Mouse (Mus musculus): ENCODE measurements at regions not wholly inside any gene's neighbourhood (a gene's known extent, or its start where the extent isn't known, plus 50 kb on each side); places are given as distances from the start of the nearest gene placed in this dataset.

DNA sequence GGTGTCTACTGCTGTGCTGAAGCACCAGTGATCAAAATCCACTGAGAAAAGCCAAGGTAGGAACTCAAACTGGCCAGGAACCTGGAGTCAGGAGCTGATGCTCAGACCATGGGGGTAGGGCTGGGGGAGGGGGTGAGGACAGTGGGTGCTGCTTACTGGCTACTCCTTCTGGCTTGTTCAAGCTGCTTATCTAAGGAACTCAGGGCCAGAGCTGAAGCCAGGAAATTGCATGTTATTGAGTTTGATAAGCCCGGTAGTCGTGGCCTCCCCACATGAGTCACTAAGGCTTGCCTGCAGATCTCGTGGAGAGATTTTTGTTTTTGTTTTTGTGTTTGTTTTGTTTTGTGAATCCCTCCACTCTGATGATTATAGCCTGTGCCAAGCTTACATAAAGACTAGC is 65.9 kb downstream of the Tmem215 start:
- no peaks in the 10 kb centered on the region for H3K9me3 ChIP-seq
- no peak overlapping the region for H3K27ac ChIP-seq (replicated peaks)
- H3K4me3 ChIP-seq = no peak overlapping the region
- H3K27me3 ChIP-seq = no peaks in the 10 kb centered on the region
- no peak for ATAC-seq (replicated peaks)
- WGBS = 75% methylated on average over 3 of the region's 3 CpGs
- H3K36me3 ChIP-seq = no peaks in the 10 kb centered on the region
- H3K9ac ChIP-seq (replicated peaks) = no peak overlapping the region
- H3K4me2 ChIP-seq (replicated peaks) = no peak overlapping the region
- no peaks in the 10 kb centered on the region for H3K4me1 ChIP-seq

DNA sequence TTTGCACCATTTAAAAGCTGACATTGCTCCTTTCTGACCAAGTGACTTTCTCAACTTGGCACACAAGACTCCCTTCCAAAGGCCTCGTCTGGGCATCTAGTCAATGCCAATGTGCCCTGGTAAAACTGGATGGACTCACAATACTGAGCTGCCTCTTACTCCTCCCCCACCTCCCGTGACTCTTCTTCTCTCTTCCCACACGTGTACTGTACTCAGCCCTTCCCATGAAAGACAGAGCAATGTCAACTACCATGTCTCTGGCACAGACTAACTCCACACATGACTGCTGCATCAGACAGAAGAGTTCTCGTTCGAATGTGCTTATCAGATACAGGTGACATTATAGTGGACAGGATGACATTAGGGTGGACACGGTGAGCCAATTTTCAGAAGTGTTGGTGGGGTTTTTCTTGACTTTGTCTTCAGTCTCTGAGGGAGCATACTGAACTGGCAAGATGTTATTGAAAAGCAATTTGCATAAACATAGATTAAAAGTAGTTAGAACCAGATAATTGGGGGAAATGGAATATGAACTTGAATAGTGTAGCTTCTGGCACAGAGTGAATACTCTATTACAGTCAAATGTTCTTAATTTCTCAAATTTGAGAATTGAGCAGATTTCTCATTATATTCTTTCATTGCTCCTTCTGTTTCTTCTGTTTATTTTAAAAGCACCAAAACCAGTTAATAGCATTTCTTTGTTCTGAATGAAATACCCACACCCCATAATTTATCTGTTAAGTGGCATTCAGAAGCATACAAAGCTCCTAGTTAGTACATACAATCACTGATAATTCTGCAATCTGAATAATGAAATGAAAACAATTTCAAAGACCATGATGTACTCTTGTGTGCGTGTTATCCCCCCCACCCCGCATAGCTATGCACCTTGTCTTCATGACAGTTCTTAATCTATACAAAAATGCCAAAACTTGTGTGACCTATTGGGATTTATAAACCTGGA is 71.4 kb downstream of the Tmem215 start:
- Histone ChIP-seq H3K4me2 (replicated peaks) (no peak overlapping the region), H3K27ac (replicated peaks) (no peak overlapping the region), H3K4me1 (no peaks in the 10 kb centered on the region), H3K4me3 (no peak overlapping the region), H3K9me3 (no peaks in the 10 kb centered on the region), H3K36me3 (no peaks in the 10 kb centered on the region), H3K27me3 (no peaks in the 10 kb centered on the region), H3K9ac (replicated peaks) (no peak overlapping the region)
- peak; percentile 29; the same call in 1 of the 2 replicates for ATAC-seq (replicated peaks)
- 81% methylated on average over 8 of the region's 8 CpGs for WGBS

DNA sequence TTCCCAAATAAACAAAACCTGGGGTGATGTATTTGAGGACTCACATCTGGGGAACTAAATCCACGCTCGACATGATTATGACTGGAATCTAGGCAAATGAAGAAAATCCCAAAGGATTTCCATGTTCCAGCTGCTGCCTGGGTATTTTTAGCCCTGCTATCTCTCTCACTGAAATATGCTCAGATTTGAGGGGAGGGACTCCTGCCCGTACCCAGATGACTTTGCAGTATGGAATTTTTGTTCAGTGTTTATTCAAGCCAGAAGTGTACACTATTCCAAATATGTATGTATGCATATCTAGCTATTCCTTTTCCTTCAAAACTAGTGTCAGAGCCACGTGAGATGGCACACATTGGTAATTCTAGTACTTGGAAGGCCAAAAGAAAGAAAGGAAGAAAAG is 72.1 kb downstream of the Tmem215 start:
- Histone ChIP-seq H3K36me3 (no peaks in the 10 kb centered on the region), H3K9ac (replicated peaks) (no peak overlapping the region), H3K9me3 (no peaks in the 10 kb centered on the region), H3K4me3 (no peak overlapping the region), H3K27ac (replicated peaks) (no peak overlapping the region), H3K27me3 (no peaks in the 10 kb centered on the region), H3K4me2 (replicated peaks) (no peak overlapping the region), H3K4me1 (no peaks in the 10 kb centered on the region)
- no peak; the same call in 1 of the 2 replicates for ATAC-seq (replicated peaks)
- 80% methylated on average over 4 of the region's 4 CpGs for WGBS

DNA sequence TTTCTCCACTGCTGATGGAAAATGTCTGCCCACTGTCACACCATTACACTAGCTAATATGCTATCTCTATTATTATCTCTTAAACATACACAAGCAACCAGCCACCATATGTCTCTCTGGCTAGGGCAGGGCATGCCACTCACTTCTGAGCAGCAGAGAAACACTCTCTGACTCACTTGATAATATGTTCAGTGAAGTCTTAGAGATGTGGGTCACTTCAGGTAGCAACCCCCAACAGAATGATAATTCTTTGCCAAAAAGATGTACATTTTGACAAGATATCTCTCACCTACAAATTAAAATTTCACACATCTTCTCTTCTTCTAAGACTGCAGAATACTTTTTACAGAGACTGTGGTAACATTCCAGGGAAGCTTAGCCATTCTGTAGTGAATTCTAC is 72.8 kb downstream of the Tmem215 start:
- no peaks in the 10 kb centered on the region for H3K36me3 ChIP-seq
- no peak overlapping the region for H3K9ac ChIP-seq (replicated peaks)
- H3K27ac ChIP-seq (replicated peaks) = no peak overlapping the region
- no peaks in the 10 kb centered on the region for H3K4me1 ChIP-seq
- no peak for ATAC-seq (replicated peaks)
- H3K4me3 ChIP-seq = no peak overlapping the region
- no peaks in the 10 kb centered on the region for H3K9me3 ChIP-seq
- H3K4me2 ChIP-seq (replicated peaks) = no peak overlapping the region
- no peaks in the 10 kb centered on the region for H3K27me3 ChIP-seq

DNA sequence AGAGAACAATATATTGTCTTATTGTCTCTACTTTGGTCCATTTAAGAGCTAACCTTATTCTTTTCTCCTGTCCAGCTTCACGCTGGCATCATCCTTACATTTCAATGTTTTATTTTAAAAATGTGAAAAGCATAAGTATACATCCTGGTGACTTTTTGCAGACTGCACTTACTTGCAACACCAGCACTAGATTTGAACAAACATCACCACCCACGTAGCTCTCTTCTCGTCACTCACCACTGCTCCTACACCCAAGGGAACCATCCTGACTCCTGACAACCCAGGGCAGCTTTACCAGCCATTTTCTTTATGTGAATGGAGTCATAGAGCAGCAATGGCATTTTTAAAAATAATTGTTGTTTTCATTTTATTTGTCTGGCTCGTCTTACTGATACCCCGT is 73.7 kb downstream of the Tmem215 start:
- Histone ChIP-seq H3K27me3 (no peaks in the 10 kb centered on the region), H3K27ac (replicated peaks) (no peak overlapping the region), H3K9ac (replicated peaks) (no peak overlapping the region), H3K4me3 (no peak overlapping the region), H3K4me2 (replicated peaks) (no peak overlapping the region), H3K36me3 (no peaks in the 10 kb centered on the region), H3K4me1 (no peaks in the 10 kb centered on the region), H3K9me3 (no peaks in the 10 kb centered on the region)
- WGBS = 82% methylated on average over 5 of the region's 5 CpGs
- ATAC-seq (replicated peaks) = no peak

DNA sequence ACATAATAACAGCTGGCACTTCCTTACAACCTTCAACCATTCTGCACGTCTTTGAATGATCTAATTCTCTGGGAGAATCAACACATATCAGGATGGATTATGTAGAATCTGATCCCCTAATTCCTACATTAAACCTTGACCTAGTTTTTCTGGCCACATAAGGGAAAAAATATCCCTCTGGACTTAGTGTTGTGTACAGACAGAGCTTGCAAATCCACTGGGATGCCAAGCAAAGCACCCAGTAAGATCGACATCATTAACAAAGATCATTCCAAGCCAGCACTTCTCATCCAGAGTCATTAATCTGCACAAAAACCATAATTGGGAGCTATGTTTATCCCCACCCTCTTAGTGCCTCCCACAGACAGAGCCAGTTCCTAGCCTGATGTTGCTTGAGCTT is 87.8 kb downstream of the Tmem215 start:
- Histone ChIP-seq H3K9me3 (no peaks in the 10 kb centered on the region), H3K4me2 (replicated peaks) (no peak overlapping the region), H3K36me3 (no peaks in the 10 kb centered on the region), H3K9ac (replicated peaks) (no peak overlapping the region), H3K27me3 (no peaks in the 10 kb centered on the region), H3K27ac (replicated peaks) (no peak overlapping the region), H3K4me1 (no peaks in the 10 kb centered on the region), H3K4me3 (no peak overlapping the region)
- ATAC-seq (replicated peaks) = no peak
- 68% methylated on average over 2 of the region's 2 CpGs for WGBS

DNA sequence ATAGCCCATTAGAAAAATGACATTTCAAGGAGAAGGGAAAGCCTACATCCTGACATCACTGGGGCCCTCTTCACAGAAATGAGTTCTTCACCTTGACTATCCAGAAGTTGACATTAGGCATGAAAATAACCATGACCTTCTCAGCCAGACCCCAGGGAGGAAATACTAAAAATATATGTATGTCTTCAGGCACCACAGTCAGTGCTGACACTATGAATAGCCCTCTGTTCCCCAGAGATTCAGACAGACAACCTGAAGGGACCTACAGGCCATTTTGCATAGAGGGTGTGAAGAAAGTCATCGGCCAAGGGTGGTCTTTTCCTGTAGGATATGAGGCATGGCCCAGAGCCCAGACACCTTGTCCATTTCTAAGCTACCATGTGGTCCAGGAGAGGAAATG is 101.3 kb downstream of the Tmem215 start:
- Histone ChIP-seq H3K27ac (replicated peaks) (no peak overlapping the region), H3K36me3 (no peaks in the 10 kb centered on the region), H3K4me1 (no peaks in the 10 kb centered on the region), H3K4me2 (replicated peaks) (no peak overlapping the region), H3K27me3 (no peaks in the 10 kb centered on the region), H3K9ac (replicated peaks) (no peak overlapping the region), H3K9me3 (no peaks in the 10 kb centered on the region), H3K4me3 (no peak overlapping the region)
- no peak for ATAC-seq (replicated peaks)
- 84% methylated on average over 1 of the region's 1 CpGs for WGBS

DNA sequence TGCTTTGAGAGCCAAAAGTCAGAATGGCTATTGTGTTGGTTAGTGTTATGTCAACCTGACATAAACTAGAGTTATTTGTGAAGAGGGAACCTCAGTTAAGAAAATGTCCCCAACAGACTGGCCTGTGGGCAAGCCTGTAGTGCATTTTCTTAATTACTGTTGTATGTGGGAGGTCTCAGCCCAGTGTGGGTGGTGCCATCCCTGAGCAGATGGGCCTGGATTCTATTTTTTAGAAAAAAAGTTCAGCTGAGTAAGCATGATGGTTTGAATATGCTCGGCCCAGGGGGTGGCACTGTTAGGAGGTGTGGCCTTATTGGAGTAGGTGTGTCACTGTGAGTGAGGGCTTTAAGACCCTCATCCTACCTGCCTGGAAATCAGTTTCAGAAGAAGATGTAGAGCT is 104.0 kb downstream of the Tmem215 start:
- WGBS = 82% methylated on average over 1 of the region's 1 CpGs

DNA sequence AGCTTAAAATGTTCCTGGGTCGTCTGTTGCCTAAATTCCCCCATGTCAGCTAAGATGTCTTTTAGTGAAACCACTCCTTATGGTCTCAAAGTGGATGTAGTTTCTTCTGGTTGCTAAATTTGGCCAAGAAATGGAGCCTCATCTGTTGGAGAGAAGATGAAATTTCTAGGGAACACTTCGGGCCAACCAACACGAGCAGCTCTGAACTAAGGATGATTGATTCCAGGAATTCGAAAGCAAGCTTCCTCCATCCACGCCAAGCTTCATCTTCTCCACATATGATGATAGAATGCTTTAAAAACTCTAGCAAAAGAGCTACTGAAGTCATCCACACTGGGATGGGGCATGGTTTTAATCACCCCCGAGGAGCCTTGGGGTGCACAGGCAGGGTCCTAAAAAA is 112.5 kb downstream of the Tmem215 start:
- no peak overlapping the region for H3K4me3 ChIP-seq
- no peak overlapping the region for H3K9ac ChIP-seq (replicated peaks)
- no peaks in the 10 kb centered on the region for H3K9me3 ChIP-seq
- H3K4me1 ChIP-seq = no peaks in the 10 kb centered on the region
- WGBS = 93% methylated on average over 6 of the region's 6 CpGs
- no peaks in the 10 kb centered on the region for H3K36me3 ChIP-seq
- H3K27ac ChIP-seq (replicated peaks) = no peak overlapping the region
- H3K4me2 ChIP-seq (replicated peaks) = no peak overlapping the region
- no peak for ATAC-seq (replicated peaks)
- no peaks in the 10 kb centered on the region for H3K27me3 ChIP-seq

More for the DNA sequence above, 104.0 kb downstream of the Tmem215 start:
- H3K4me3 ChIP-seq = no peak overlapping the region
- H3K27ac ChIP-seq (replicated peaks) = no peak overlapping the region
- no peaks in the 10 kb centered on the region for H3K36me3 ChIP-seq
- no peaks in the 10 kb centered on the region for H3K27me3 ChIP-seq
- H3K9ac ChIP-seq (replicated peaks) = no peak overlapping the region
- no peak for ATAC-seq (replicated peaks)
- H3K4me1 ChIP-seq = no peaks in the 10 kb centered on the region
- no peaks in the 10 kb centered on the region for H3K9me3 ChIP-seq
- H3K4me2 ChIP-seq (replicated peaks) = no peak overlapping the region

DNA sequence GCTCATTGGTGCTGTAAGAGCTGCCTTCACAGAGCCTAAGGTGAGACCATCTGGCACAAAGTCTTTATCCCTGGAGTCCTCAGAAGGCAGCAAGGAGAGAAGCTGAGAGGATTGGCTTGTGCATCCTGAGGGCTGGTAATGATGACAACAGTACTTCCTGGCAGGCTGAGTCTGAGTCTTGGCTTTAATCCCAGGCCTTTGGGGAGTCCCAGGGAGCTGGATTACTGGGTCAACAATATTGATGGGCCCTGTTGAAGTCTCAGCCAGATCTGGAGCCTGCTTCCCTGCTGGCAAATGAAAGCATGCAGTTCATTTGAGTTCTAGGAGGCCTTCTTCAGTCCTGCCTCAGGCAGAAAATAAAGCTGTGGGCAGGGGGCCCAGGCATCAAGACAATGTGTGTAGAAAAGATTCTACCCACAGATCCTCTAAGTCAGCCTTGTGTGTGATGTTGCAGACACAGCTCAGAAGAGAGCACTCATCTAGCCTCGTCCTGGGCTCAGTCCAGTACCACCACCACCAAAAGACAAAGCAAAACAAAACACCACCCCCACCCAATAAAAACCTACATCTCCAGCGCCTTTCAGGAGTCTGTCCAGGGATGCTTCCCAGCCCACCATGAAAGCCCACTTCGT is 113.1 kb downstream of the Tmem215 start:
- ATAC-seq (replicated peaks) = no peak
- WGBS = 73% methylated on average over 3 of the region's 3 CpGs
- no peaks in the 10 kb centered on the region for H3K9me3 ChIP-seq
- no peak overlapping the region for H3K9ac ChIP-seq (replicated peaks)
- H3K4me1 ChIP-seq = no peaks in the 10 kb centered on the region
- H3K4me3 ChIP-seq = no peak overlapping the region
- no peak overlapping the region for H3K4me2 ChIP-seq (replicated peaks)
- H3K27me3 ChIP-seq = no peaks in the 10 kb centered on the region
- H3K27ac ChIP-seq (replicated peaks) = no peak overlapping the region
- no peaks in the 10 kb centered on the region for H3K36me3 ChIP-seq

DNA sequence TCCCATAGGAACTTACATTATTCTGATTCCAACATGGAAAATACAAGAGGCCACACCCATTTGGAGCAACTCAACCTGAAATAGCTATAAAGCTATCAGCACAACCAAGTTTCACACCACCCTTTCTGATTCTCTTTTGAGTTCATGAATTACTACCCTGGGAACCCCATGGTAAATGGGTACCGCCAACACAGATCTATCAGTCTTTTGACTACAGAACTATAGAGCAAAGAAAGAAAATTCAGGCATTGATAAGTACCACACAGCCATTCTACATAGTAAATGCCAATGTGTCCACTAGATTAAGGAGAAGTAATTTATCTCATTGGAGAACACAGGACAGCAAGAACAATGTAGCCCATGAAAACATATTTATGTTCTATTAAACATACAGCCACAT is 114.1 kb downstream of the Tmem215 start:
- Histone ChIP-seq H3K27me3 (no peaks in the 10 kb centered on the region), H3K27ac (replicated peaks) (no peak overlapping the region), H3K36me3 (no peaks in the 10 kb centered on the region), H3K9ac (replicated peaks) (no peak overlapping the region), H3K4me2 (replicated peaks) (no peak overlapping the region), H3K9me3 (no peaks in the 10 kb centered on the region), H3K4me1 (no peaks in the 10 kb centered on the region), H3K4me3 (no peak overlapping the region)
- WGBS = 91% methylated on average over 1 of the region's 1 CpGs
- no peak for ATAC-seq (replicated peaks)

DNA sequence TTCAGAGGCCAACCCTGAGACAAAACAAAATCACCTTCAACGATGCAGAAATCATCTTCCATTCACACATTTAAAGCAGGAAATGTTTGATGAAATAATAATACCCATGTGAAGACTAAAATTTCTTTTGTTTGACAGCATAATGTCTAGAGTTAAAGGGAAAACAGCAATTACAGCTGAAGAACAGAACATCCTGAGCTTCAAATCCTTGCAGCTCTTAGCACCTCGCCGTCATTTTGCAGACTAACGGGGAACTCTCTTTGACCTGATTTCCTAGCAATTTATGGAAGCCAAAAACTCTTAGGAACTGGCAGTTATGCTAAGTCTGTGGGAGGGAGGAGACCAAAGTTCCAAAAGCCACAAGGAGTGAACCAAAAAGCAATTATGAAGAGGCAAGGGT is 115.3 kb downstream of the Tmem215 start:
- Histone ChIP-seq H3K27me3 (no peaks in the 10 kb centered on the region), H3K36me3 (no peaks in the 10 kb centered on the region), H3K4me1 (no peaks in the 10 kb centered on the region), H3K4me3 (no peak overlapping the region), H3K4me2 (replicated peaks) (no peak overlapping the region), H3K9me3 (no peaks in the 10 kb centered on the region), H3K27ac (replicated peaks) (no peak overlapping the region), H3K9ac (replicated peaks) (no peak overlapping the region)
- 72% methylated on average over 4 of the region's 4 CpGs for WGBS
- no peak for ATAC-seq (replicated peaks)

All from forebrain, embryonic 15.5 days (tissue).